Mouse (Mus musculus): Measurements from ENCODE around the gene Rhbdd1.

Gene Rhbdd1

DNA sequence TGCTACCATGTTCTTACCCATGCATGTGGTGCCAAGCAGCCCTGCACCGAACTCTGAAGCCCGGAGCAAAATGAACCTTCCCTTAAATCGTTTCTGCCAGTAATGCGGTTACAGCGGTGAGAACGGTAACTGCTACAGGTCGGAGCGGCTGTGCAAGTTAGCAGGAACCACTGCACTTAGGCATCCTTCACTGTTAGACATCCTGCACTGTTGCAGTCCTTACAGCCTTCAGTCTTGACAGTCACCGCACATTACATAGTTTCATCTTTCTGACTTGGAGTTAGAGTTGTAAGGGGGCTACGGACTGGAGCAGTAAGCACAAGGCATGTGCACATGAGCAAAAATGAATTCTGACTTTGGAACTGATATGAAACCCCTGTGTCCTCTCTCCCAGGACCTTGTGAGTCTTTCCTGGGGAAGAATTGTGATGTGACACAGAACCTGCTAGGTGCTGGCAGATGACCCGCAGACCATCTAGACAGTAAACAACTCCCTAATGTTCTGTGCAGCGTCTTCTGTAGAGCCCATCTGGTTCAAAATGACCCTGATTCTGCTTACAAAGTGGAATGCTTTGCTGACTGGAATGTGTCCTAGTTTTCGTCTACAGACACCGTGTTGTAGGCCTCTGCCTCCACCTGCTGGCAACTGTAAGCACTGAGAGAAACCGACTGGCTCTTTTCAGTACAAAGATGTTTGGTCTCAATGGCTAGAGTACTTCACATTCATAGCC is 116.8 kb downstream of the Rhbdd1 start:
- peak; percentile 39 for DNase-seq (ENCODE audit: low spot score)

DNA sequence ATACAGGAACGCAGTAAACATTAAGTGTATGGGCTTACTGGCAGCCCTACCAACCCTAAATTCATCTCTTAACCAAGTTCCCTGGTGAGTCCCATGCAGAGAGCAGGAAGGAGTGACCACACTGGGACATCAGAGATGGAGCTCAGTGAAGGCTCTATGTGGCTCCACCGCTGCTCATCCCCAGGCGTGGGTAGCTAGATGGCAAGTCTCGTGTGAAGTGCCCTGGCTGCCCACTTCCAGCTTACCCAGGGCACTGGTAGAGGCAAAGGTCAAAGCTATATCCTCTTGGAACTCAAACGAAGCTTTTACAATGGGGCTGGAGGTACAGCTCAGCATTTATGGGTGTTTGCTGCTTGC is 117.4 kb downstream of the Rhbdd1 start:
- no peak for DNase-seq (ENCODE audit: low spot score)

- DNase-seq (ENCODE audit: low spot score): no peak
These were observed 121.0 kb downstream of the Rhbdd1 start for GRCm38 (mm10) chr1:82437273-82437672.

GRCm38 (mm10) chr1:82440123-82440522 is 123.9 kb downstream of the Rhbdd1 start:
- DNase-seq (ENCODE audit: low spot score): no peak

DNA sequence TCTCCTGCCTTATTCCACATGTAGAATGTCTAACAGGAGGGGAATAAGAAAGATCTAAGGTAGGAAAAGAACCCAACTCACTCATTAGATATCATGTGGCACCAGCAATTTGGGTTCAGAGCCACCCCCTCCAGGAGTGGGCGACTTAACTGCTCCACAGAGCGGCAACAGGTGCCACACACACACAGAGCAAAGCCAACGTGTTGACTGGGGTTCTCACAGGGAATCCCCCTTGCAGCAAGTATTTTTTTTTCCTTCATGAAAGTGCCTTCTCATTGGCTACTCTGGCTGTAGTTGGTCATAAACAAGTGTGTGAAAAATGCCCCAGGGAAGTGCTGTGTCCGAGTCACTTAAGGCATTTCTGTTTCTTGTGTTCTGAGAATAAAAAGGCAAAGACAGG is 127.3 kb downstream of the Rhbdd1 start:
- DNase-seq (ENCODE audit: low spot score): no peak

GRCm38 (mm10) chr1:82446049-82446448 is 129.8 kb downstream of the Rhbdd1 start:
- DNase-seq (ENCODE audit: low spot score): no peak

DNA sequence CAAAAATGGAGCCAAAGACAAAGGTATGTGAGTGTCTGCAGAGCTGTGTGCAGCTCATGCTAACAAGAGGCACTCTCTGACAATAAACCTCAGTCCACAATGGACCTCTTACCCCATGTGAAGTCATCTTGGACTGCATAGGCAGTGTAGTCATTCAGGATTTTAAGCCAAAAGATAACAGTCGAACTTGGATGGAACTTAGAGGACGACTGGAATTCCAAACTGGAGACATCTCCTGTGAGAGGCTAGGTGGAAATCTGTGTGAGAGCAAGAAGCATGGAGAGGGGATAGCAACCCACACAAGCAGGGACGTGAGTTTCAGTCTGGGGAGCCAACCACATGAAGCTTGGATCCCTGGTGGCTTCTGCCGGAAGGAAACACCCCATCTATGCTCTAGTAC is 133.6 kb downstream of the Rhbdd1 start:
- DNase-seq (ENCODE audit: low spot score): no peak

DNA sequence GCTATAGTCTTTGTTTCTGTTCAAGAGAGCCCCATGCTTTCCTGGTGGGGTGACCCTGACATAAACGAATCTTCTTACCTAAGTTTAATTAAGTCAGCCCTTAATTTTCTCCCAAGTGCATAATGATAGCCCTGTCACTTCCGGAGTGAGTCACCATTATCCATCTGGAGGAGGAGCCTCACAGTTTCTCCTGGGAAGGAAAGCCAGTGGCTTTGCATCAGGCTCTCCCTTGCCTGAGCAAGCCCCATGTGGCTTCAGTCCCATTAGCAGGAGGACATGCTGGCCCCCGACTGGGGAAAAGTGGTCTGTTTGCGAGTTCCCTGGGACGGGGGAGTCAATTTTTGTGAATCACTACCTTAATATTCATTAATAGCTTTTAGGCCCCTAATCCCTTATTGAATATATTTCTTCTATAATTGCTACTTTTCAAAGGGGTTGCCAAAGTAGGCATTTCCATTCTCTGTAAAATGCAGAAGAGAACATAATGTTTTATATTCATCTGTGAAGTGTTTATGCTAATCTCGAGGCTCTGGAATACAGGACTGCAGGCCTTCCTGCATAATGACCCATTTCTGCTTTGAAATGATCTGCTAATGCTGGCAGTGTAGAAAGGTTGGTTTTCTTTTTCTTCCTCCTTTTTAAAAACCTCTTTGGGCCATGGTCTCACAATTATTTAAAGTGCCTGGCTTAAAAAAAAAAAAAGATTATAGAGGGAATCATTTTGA is 135.8 kb downstream of the Rhbdd1 start:
- DNase-seq (ENCODE audit: low spot score): no peak

GRCm38 (mm10) chr1:82454031-82454430 is 137.8 kb downstream of the Rhbdd1 start:
- no peak for DNase-seq (ENCODE audit: low spot score)

GRCm38 (mm10) chr1:82459350-82459749 is 143.1 kb downstream of the Rhbdd1 start:
- no peak for DNase-seq (ENCODE audit: low spot score)

DNA sequence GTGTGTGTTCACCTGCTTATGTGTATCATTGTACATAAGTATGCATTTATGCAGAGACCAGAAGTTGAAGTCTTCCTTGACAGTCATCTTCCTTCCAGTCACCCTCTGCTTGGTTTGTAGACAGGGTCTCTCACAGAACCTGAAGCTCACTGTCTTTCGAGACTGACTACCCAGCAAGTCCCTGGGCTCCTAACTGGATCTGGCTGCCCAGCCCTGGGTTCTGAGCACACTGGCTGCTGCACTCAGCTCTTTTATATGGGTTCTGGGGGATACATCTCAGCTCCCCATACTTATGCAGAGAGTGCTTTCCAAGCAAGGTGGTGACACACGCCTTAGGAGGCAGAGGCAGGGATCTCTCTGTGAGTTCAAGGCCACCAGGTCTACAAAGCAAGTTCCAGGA is 143.7 kb downstream of the Rhbdd1 start:
- DNase-seq (ENCODE audit: low spot score): no peak

DNA sequence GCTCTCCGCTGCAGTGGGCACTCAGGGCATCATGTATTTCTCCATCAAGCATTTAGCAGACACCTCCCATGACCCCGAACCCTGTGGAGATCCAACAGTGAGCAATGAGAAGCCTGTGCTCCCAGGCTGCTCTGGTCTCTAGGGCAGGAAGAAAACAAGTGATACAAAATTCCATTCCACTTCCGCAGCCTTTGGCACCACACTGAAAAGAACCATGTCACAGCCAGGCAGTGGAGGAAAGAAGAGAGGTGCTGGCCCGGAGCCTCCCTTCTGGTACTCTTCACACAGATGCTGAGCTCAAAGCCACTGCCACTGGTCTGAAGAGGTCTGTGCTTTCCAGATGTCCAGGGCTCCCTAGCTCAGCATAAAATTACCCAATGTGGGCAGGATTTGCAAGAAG is 144.8 kb downstream of the Rhbdd1 start:
- DNase-seq (ENCODE audit: low spot score): no peak

GRCm38 (mm10) chr1:82465321-82465853 is 149.1 kb downstream of the Rhbdd1 start:
- DNase-seq (ENCODE audit: low spot score): no peak

DNA sequence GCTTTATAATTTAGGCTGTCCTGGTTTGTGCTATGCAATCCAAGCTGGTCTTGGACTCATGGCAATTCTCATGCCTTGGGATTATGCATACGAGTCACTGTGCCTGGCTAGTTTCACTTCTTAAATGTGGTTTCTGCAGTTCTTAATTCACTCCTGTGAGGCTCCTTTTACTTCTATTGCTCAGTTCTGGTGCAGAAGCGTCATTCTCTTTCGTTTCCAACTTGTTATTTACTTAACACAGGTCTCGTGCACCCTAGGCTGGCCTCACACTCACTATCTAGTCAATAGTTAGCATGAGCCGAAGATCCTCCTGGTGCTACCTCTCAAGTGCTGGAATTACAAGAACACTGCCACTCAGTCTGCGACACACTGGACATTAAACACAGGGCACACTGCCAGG is 152.6 kb downstream of the Rhbdd1 start:
- no peak for DNase-seq (ENCODE audit: low spot score)

DNA sequence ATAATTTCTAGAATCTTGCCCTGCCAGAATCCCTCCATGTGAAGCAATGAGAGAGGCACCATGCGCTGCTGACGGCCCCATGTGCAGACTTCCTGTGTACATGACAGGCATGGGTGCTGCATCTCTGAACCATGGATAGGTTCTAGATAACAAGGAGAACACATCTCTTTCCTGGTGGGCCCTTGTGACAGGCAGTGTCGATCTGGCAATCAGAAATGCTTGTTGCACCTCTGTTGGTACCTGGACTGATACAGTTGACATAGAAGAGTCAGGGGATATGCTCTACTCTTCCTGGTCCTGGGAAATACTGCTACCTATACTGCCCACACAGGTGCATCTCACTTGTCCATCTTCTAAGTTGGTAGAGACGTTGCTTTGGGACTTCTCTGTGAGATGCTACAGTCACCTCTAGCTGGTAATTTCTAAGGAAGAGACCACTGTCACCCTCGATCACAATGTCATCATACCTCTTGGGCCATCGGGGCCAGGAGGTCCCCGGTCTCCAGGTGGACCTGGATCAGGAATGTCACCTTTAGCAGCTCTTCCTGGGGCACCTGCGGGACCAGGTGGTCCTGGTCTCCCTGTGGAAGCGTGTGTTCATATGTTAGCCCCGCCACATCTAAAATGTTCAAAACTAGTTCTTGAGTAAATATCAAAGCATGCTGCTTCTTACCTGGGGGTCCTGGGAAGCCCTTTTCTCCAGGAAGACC is 154.4 kb downstream of the Rhbdd1 start:
- no peak for DNase-seq (ENCODE audit: low spot score)

DNA sequence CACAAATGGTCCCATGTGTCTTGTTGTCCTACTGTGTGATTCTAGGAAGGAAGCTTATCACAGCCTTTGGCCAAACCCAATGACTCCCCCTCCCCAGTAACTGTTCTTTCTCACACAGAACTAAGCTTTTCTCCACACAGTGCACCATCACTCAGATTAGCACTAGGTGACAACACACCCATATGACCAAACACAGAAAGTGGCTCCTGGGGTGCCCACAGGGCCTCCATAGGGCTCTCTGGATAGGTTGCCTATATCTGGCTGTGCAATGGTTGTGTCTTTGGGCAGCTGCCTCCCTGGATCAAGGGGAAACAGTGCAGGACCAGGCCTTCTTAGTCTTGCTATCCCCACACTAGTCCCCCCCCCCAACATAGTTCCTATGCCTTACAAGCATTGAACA is 157.2 kb downstream of the Rhbdd1 start:
- no peak for DNase-seq (ENCODE audit: low spot score)

GRCm38 (mm10) chr1:82474461-82474961 is 158.3 kb downstream of the Rhbdd1 start:
- no peak for DNase-seq (ENCODE audit: low spot score)

DNA sequence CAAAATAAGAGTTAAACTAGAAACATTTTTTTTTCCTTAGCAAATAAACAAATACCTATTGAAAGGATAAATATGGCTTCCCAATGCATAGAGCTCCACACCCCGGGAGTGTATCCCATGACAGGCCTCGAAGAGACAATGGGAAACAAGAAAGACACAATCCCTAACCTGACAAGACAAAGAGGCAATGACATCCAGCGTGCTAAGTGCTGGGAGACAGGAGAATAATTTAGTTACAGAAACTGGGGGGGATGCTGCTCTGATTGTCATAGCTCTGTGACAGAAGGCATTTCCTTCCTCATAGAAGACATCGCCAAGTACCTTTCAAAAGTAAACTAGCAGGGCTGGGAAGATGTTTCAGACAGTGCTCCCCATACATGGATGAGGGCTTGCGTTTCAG is 159.0 kb downstream of the Rhbdd1 start:
- no peak for DNase-seq (ENCODE audit: low spot score)

DNA sequence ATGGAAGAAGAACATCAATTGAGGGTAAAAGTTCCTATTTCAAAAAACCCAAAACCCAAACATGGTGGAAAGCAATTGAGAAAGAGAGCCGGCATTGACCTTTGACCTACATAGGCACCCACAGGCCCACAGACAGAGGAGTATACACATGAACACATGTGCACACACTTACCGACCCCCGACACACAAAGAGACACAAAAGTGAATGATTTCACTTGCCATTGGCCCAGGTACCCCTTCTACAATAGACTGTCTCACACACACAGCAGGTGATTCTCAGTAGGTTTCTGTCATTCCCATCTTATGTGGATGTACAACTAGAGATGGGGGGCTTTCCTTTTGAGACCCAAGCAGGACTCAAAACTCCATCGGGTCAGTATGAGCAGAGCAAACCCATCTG is 159.6 kb downstream of the Rhbdd1 start:
- DNase-seq (ENCODE audit: low spot score): no peak

DNA sequence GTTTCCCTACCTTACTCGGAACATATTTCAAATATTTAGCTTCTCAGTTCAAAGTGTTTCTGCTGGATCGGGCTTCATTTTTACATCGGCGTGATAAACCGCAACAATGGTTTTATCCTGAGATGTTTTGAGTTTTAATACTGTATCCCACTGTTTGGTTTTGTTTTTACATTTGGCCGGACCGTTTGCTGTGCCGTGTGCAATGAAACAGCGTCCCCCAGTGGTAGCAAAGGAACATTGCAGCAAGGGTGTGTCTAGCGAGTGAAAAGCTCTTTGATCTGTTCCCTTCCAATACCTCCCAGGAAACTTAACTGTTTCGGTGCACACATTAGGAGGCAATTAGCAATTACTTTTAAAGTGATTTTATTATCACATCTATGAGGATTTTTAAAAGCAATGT is 160.0 kb downstream of the Rhbdd1 start:
- no peak for DNase-seq (ENCODE audit: low spot score)

DNA sequence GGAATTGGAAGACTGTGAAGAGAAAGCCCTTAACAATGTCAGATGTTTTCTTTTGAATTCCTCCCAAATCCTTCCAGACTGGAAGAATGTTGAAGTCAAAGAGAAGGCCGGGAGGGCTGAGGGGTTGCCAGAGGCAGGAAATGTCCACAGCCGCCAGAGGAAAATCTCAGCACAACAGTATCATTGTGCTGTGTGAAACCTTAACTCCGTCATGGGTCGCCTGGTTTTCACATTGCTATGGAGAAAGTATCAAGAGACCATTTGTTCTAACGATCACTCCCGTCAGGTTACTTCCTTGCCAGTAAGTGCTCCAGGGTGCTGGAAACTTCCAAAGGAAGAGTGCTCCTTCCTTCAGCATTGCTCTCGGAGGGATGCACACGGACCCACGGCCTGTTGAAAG is 160.5 kb downstream of the Rhbdd1 start:
- DNase-seq (ENCODE audit: low spot score): peak; percentile 8

DNA sequence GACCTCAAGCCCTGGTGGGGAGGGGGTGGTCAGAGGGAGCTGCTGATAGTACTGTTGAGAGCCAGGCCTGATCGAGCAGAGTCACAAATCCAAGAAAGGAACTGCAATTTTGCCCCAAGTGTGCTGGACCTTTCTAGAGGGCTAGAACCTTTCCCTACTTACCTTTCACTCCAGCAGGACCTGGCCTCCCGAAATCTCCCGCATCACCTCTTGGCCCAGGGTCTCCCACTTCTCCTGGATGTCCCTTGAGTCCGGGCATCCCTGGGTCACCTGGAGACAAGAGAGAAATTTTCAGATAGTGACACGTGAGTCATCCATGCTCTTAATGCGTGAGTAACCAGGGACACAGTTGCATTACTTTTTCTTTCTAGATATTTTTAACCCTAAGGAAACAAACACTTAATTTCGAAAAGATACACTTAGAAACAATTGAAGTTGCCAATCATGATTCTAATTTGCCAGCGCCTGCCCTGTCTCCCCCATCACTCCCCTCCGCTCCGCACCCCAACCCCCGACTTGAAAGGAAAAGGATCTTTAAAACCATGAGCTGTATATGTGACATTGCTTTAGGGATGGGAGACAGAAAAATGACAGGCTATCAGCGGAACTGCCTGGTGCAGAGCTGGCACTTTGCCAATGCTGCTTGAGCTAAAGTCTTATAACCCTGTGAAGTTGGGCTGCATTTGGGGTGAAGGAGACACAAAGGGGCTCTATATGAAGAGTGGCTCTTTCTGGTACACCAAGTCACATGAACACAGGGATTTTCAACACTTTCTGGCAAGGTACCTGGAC is 163.6 kb downstream of the Rhbdd1 start:
- no peak for DNase-seq (ENCODE audit: low spot score)
